Mouse (Mus musculus): ENCODE results near the gene Slc25a5. TPM values are rescaled to one million over a fixed set of nuclear protein-coding genes. Genes with fewer than 3 reads are reported as not detected.

Gene Slc25a5
- polyA plus RNA-seq (2012; rRNA removed): 362 and 365 TPM in 2 replicates
- polyA plus RNA-seq (2014; fragmentation: Nextera tagmentation; extraction: Ambion mirVana): 474 and 536 TPM in 2 replicates

- H3K4me1 ChIP-seq (ENCODE audit: control insufficient read depth, insufficient read depth, low read length): no peaks in the 10 kb centered on the region
- peak within 1 kb of the TSS; percentile 64 for H3K9ac ChIP-seq (ENCODE audit: low read depth, low read length, severe bottlenecking)
- peaks cover 6% of the 10 kb centered on the region; the same call in 1 of the 2 replicates for H3K36me3 ChIP-seq (ENCODE audit: control insufficient read depth, insufficient read depth, low read length)
- DNase-seq (ENCODE audit: low spot score) (peak; percentile 85), ATAC-seq (ENCODE audit: low FRiP score, low read depth) (peak; percentile 94)
- TF ChIP-seq POLR2A (IDR thresholded peaks at IDR 0.05; ENCODE audit: borderline replicate concordance, extremely low read depth, insufficient read depth, insufficient read length): peak; percentile 46; the same call in 1 of the 2 replicates
- no peaks in the 10 kb centered on the region for H3K27me3 ChIP-seq (ENCODE audit: control insufficient read depth, insufficient read depth, low read length)
- 18% methylated on average over 40 of the region's 41 CpGs for WGBS
- H3K4me3 ChIP-seq (replicated peaks; ENCODE audit: low read length): peak within 1 kb of the TSS; percentile 58
- H3K9me3 ChIP-seq (ENCODE audit: control insufficient read depth, low read length): no peaks in the 10 kb centered on the region
- H3K27ac ChIP-seq (replicated peaks; ENCODE audit: low read depth, low read length): peak within 1 kb of the TSS; percentile 73
- H3K4me2 ChIP-seq (replicated peaks; ENCODE audit: low read depth, low read length, severe bottlenecking): peak within 1 kb of the TSS; percentile 60
Observed at GRCm38 (mm10) chrX:36795424-36796162, at the start of gene Slc25a5. TSS of gene Slc25a5 (plus strand) at chrX:36795651.

GRCm38 (mm10) chrX:36746789-36747188 is 48.7 kb upstream of the Slc25a5 start:
- H3K9ac ChIP-seq (ENCODE audit: low read depth, low read length, severe bottlenecking): no peak overlapping the region
- no peak for ATAC-seq (ENCODE audit: low FRiP score, low read depth)
- no peaks in the 10 kb centered on the region for H3K9me3 ChIP-seq (ENCODE audit: control insufficient read depth, low read length)
- H3K4me1 ChIP-seq (ENCODE audit: control insufficient read depth, insufficient read depth, low read length): no peaks in the 10 kb centered on the region
- DNase-seq (ENCODE audit: low spot score): no peak
- H3K4me2 ChIP-seq (replicated peaks; ENCODE audit: low read depth, low read length, severe bottlenecking): no peak overlapping the region
- no peaks in the 10 kb centered on the region for H3K36me3 ChIP-seq (ENCODE audit: control insufficient read depth, insufficient read depth, low read length)
- no peak overlapping the region for H3K4me3 ChIP-seq (replicated peaks; ENCODE audit: low read length)
- no peaks in the 10 kb centered on the region for H3K27me3 ChIP-seq (ENCODE audit: control insufficient read depth, insufficient read depth, low read length)
- no peak for TF ChIP-seq POLR2A (IDR thresholded peaks at IDR 0.05; ENCODE audit: borderline replicate concordance, extremely low read depth, insufficient read depth, insufficient read length)
- no peak overlapping the region for H3K27ac ChIP-seq (replicated peaks; ENCODE audit: low read depth, low read length)
- WGBS: 85% methylated on average over 8 of the region's 8 CpGs

DNA sequence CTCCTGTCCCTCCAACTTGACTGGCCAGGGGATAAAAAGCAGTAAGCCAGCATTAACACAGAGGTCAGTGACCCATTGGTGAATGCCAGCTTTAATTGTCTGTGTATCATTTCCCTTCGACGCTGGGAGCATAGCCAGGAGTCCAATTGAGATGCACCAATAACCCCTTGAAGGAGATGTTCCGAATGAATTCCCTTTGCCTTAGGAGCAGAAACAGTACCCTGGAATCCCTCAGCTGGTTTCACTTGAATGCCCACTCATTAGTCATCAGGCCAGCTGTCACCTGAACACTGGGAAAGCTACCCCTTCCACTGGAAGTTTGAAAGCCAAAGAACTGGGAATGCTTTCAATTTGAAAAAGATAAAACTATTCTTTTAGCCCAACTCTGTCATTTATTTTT is 46.9 kb upstream of the Slc25a5 start:
- TF ChIP-seq POLR2A (IDR thresholded peaks at IDR 0.05; ENCODE audit: borderline replicate concordance, extremely low read depth, insufficient read depth, insufficient read length): no peak
- no peaks in the 10 kb centered on the region for H3K27me3 ChIP-seq (ENCODE audit: control insufficient read depth, insufficient read depth, low read length)
- H3K4me2 ChIP-seq (replicated peaks; ENCODE audit: low read depth, low read length, severe bottlenecking): no peak overlapping the region
- H3K9ac ChIP-seq (ENCODE audit: low read depth, low read length, severe bottlenecking): no peak overlapping the region
- ATAC-seq (ENCODE audit: low FRiP score, low read depth) (no peak), DNase-seq (ENCODE audit: low spot score) (no peak)
- no peak overlapping the region for H3K27ac ChIP-seq (replicated peaks; ENCODE audit: low read depth, low read length)
- no peaks in the 10 kb centered on the region for H3K4me1 ChIP-seq (ENCODE audit: control insufficient read depth, insufficient read depth, low read length)
- H3K9me3 ChIP-seq (ENCODE audit: control insufficient read depth, low read length): no peaks in the 10 kb centered on the region
- no peak overlapping the region for H3K4me3 ChIP-seq (replicated peaks; ENCODE audit: low read length)
- no peaks in the 10 kb centered on the region for H3K36me3 ChIP-seq (ENCODE audit: control insufficient read depth, insufficient read depth, low read length)
- 49% methylated on average over 3 of the region's 3 CpGs for WGBS

- Histone ChIP-seq H3K36me3 (ENCODE audit: control insufficient read depth, insufficient read depth, low read length) (no peaks in the 10 kb centered on the region), H3K27me3 (ENCODE audit: control insufficient read depth, insufficient read depth, low read length) (no peaks in the 10 kb centered on the region), H3K4me1 (ENCODE audit: control insufficient read depth, insufficient read depth, low read length) (no peaks in the 10 kb centered on the region), H3K27ac (replicated peaks; ENCODE audit: low read depth, low read length) (no peak overlapping the region), H3K4me2 (replicated peaks; ENCODE audit: low read depth, low read length, severe bottlenecking) (no peak overlapping the region), H3K9ac (ENCODE audit: low read depth, low read length, severe bottlenecking) (no peak overlapping the region), H3K4me3 (replicated peaks; ENCODE audit: low read length) (no peak overlapping the region), H3K9me3 (ENCODE audit: control insufficient read depth, low read length) (no peaks in the 10 kb centered on the region)
- DNase-seq (ENCODE audit: low spot score) (no peak), ATAC-seq (ENCODE audit: low FRiP score, low read depth) (no peak)
- TF ChIP-seq POLR2A (IDR thresholded peaks at IDR 0.05; ENCODE audit: borderline replicate concordance, extremely low read depth, insufficient read depth, insufficient read length): no peak
- WGBS: 54% methylated on average over 6 of the region's 6 CpGs
Observed at GRCm38 (mm10) chrX:36749281-36749785, 46.1 kb upstream of the Slc25a5 start.

GRCm38 (mm10) chrX:36750591-36750990 is 44.9 kb upstream of the Slc25a5 start:
- Histone ChIP-seq H3K4me1 (ENCODE audit: control insufficient read depth, insufficient read depth, low read length) (no peaks in the 10 kb centered on the region), H3K9me3 (ENCODE audit: control insufficient read depth, low read length) (no peaks in the 10 kb centered on the region), H3K36me3 (ENCODE audit: control insufficient read depth, insufficient read depth, low read length) (no peaks in the 10 kb centered on the region), H3K4me3 (replicated peaks; ENCODE audit: low read length) (no peak overlapping the region), H3K9ac (ENCODE audit: low read depth, low read length, severe bottlenecking) (no peak overlapping the region), H3K27ac (replicated peaks; ENCODE audit: low read depth, low read length) (no peak overlapping the region), H3K4me2 (replicated peaks; ENCODE audit: low read depth, low read length, severe bottlenecking) (no peak overlapping the region), H3K27me3 (ENCODE audit: control insufficient read depth, insufficient read depth, low read length) (no peaks in the 10 kb centered on the region)
- no peak for TF ChIP-seq POLR2A (IDR thresholded peaks at IDR 0.05; ENCODE audit: borderline replicate concordance, extremely low read depth, insufficient read depth, insufficient read length)
- ATAC-seq (ENCODE audit: low FRiP score, low read depth): no peak
- no peak for DNase-seq (ENCODE audit: low spot score)
- 52% methylated on average over 1 of the region's 1 CpGs for WGBS
